Mouse (Mus musculus) spleen, adult 2 months (tissue): ENCODE data around the gene Pcif1. TPM values are rescaled to one million over a fixed set of nuclear protein-coding genes. Genes with fewer than 3 reads are reported as not detected.

Source experiments
- DNase-seq, 2 experiments: peaks; one replicate each; pipeline versions ENCODE4 v3.0.0 to v3.0.0-alpha.2; 2012 to 2021; ENCODE audit warnings: low spot score in 2 of 2, low read depth in 1 of 2
- H3K27ac ChIP-seq: fragments of 200-500 bp; 2 replicates; pipeline ENCODE4 v1.5.1; 2012; ENCODE audit warnings: low read length, inconsistent platforms; ENCODE audit not compliant: insufficient read depth
- H3K27me3 ChIP-seq: fragments of 200-500 bp; 2 replicates; pipeline ENCODE4 v1.6.1; 2012; ENCODE audit warnings: mild to moderate bottlenecking, moderate library complexity, low read length, inconsistent platforms; ENCODE audit not compliant: control insufficient read depth, insufficient read depth
- H3K36me3 ChIP-seq: fragments of 200-500 bp; 2 replicates; pipeline ENCODE4 v1.6.1; 2012; ENCODE audit warnings: mild to moderate bottlenecking, low read length, inconsistent platforms; ENCODE audit not compliant: control insufficient read depth, insufficient read depth
- H3K4me1 ChIP-seq: fragments of 200-500 bp; 2 replicates; pipeline ENCODE4 v1.6.1; 2011; ENCODE audit warnings: inconsistent platforms; ENCODE audit not compliant: control insufficient read depth, insufficient read depth, insufficient read length
- H3K4me3 ChIP-seq: fragments of 200-500 bp; 2 replicates; pipeline ENCODE4 v1.5.1; 2011; ENCODE audit warnings: mild to moderate bottlenecking, inconsistent platforms; ENCODE audit not compliant: insufficient read depth, insufficient read length; ENCODE audit errors: extremely low read depth
- CTCF ChIP-seq: fragments of 200-500 bp; IDR thresholded peaks from 2 replicates; pipeline ENCODE4 v1.5.1; 2011; ENCODE audit warnings: mild to moderate bottlenecking, inconsistent platforms; ENCODE audit not compliant: insufficient read depth, insufficient read length, insufficient replicate concordance; ENCODE audit errors: extremely low read depth
- POLR2A ChIP-seq: fragments of 200-500 bp; IDR thresholded peaks from 2 replicates; pipeline ENCODE4 v1.6.1; 2011; ENCODE audit warnings: low read depth, low read length, inconsistent platforms
- whole genome bisulfite sequencing: fragments of 180-500 bp; shearing (Covaris S2); methylation state at CpG from one replicate; pipeline ENCODE4 v1.1.7; 2018; 5-methylcytosine and 5-hydroxymethylcytosine counted together
- polyA plus RNA-seq: library from polyadenylated mRNA; depleted of rRNA; stranded (reverse); fragments of >200 nt; gene quantifications from 2 replicates; pipeline ENCODE4 v1.2.3, GENCODE M21; 2012

Gene Pcif1
- polyA plus RNA-seq, 1 experiment = 33.2 TPM

- 99% methylated on average over 4 of the region's 4 CpGs for WGBS
- Histone ChIP-seq H3K27me3 (no peaks in the 10 kb centered on the region), H3K36me3 (peaks cover 55% of the 10 kb centered on the region), H3K27ac (no peak overlapping the region), H3K4me3 (no peak overlapping the region), H3K4me1 (peaks cover 8% of the 10 kb centered on the region; the same call in 1 of the 2 replicates)
- no peak for DNase-seq
- TF ChIP-seq POLR2A (no peak), CTCF (no peak)
Measured at GRCm38 (mm10) chr2:164906071-164906470, 27.0 kb downstream of the Pcif1 start.

GRCm38 (mm10) chr2:164907511-164907910 lies 28.4 kb downstream of the Pcif1 start:
- 97% methylated on average over 12 of the region's 12 CpGs for WGBS
- Histone ChIP-seq H3K36me3 (peaks cover 42% of the 10 kb centered on the region), H3K4me1 (peaks cover 12% of the 10 kb centered on the region; the same call in 1 of the 2 replicates), H3K27me3 (no peaks in the 10 kb centered on the region), H3K27ac (no peak overlapping the region), H3K4me3 (no peak overlapping the region)
- TF ChIP-seq POLR2A (no peak), CTCF (no peak)
- DNase-seq = no peak

GRCm38 (mm10) chr2:164908011-164908410 lies 28.9 kb downstream of the Pcif1 start:
- 91% methylated on average over 5 of the region's 5 CpGs for WGBS
- TF ChIP-seq POLR2A (no peak), CTCF (no peak)
- peaks cover 41% of the 10 kb centered on the region for H3K36me3 ChIP-seq
- no peaks in the 10 kb centered on the region for H3K27me3 ChIP-seq
- no peak overlapping the region for H3K27ac ChIP-seq
- DNase-seq = no peak
- H3K4me1 ChIP-seq = peaks cover 14% of the 10 kb centered on the region; the same call in 1 of the 2 replicates
- no peak overlapping the region for H3K4me3 ChIP-seq

GRCm38 (mm10) chr2:164909100-164909499 lies 30.0 kb downstream of the Pcif1 start:
- H3K4me3 ChIP-seq = no peak overlapping the region
- H3K27me3 ChIP-seq = no peaks in the 10 kb centered on the region
- peaks cover 39% of the 10 kb centered on the region for H3K36me3 ChIP-seq
- H3K27ac ChIP-seq = no peak overlapping the region
- no peak for TF ChIP-seq CTCF
- TF ChIP-seq POLR2A = no peak
- H3K4me1 ChIP-seq = peaks cover 21% of the 10 kb centered on the region; the same call in 1 of the 2 replicates
- WGBS = 94% methylated on average over 3 of the region's 3 CpGs
- no peak for DNase-seq

- no peak overlapping the region for H3K27ac ChIP-seq
- 88% methylated on average over 1 of the region's 1 CpGs for WGBS
- peak in 1 of 2 experiments; percentile 43 for DNase-seq
Measured at GRCm38 (mm10) chr2:164909542-164909941, 30.4 kb downstream of the Pcif1 start.

GRCm38 (mm10) chr2:164910360-164911061 lies 31.4 kb downstream of the Pcif1 start:
- 3% methylated on average over 37 of the region's 37 CpGs for WGBS
- TF ChIP-seq POLR2A (no peak), CTCF (no peak)
- DNase-seq = no peak
- Histone ChIP-seq H3K4me1 (peaks cover 25% of the 10 kb centered on the region; the same call in 1 of the 2 replicates), H3K4me3 (peak overlapping the region; percentile 96), H3K27me3 (no peaks in the 10 kb centered on the region), H3K27ac (peak overlapping the region; percentile 100), H3K36me3 (peaks cover 27% of the 10 kb centered on the region)

More at GRCm38 (mm10) chr2:164909542-164909941, 30.4 kb downstream of the Pcif1 start:
- H3K4me1 ChIP-seq = peaks cover 25% of the 10 kb centered on the region; the same call in 1 of the 2 replicates
- no peaks in the 10 kb centered on the region for H3K27me3 ChIP-seq
- TF ChIP-seq CTCF = peak; percentile 16; the same call in 1 of the 2 replicates
- no peak for TF ChIP-seq POLR2A
- no peak overlapping the region for H3K4me3 ChIP-seq
- H3K36me3 ChIP-seq = peaks cover 35% of the 10 kb centered on the region
